Mouse (Mus musculus) midbrain, embryonic 15.5 days (tissue): ENCODE measurements around the gene Lipe. TPM values are rescaled to one million over a fixed set of nuclear protein-coding genes. Genes with fewer than 3 reads are reported as not detected.
"Not testable (repeated sequence)": the region's sequence is repeated elsewhere in the genome, so short reads cannot be mapped to it uniquely, and the experiment has no call there.

Experiments used
- ATAC-seq: fragments of 200-750 bp; cut with Nextera tagmentation; replicated peaks from 2 replicates; pipeline ENCODE4 v1.8.0; 2017; ENCODE audit warnings: moderate TSS enrichment
- H3K27ac ChIP-seq: fragments of 300-500 bp; sonication (generic); 2 replicates; pipeline ENCODE4 v1.5.1; 2015; ENCODE audit warnings: mild to moderate bottlenecking, inconsistent platforms
- H3K27me3 ChIP-seq: fragments of 300-500 bp; sonication (generic); replicated peaks from 2 replicates; pipeline ENCODE4 v1.6.1; 2015; ENCODE audit warnings: inconsistent platforms
- H3K36me3 ChIP-seq: fragments of 300-500 bp; sonication (generic); replicated peaks from 2 replicates; pipeline ENCODE4 v1.6.1; 2015; ENCODE audit warnings: inconsistent platforms
- H3K4me1 ChIP-seq: fragments of 300-500 bp; sonication (generic); 2 replicates; pipeline ENCODE4 v1.6.1; 2015; ENCODE audit warnings: inconsistent platforms
- H3K4me2 ChIP-seq: fragments of 300-500 bp; sonication (generic); 2 replicates; pipeline ENCODE4 v1.6.1; 2015; ENCODE audit warnings: inconsistent platforms, mild to moderate bottlenecking, moderate library complexity
- H3K4me3 ChIP-seq: fragments of 300-500 bp; sonication (generic); 2 replicates; pipeline ENCODE4 v1.5.1; 2015; ENCODE audit warnings: mild to moderate bottlenecking, inconsistent platforms
- H3K9ac ChIP-seq: fragments of 300-500 bp; sonication (generic); 2 replicates; pipeline ENCODE4 v1.6.1; 2015; ENCODE audit warnings: mild to moderate bottlenecking, inconsistent platforms
- H3K9me3 ChIP-seq: fragments of 300-500 bp; sonication (generic); 2 replicates; pipeline ENCODE4 v1.6.1; 2016; ENCODE audit warnings: inconsistent platforms
- WGBS: fragments of 180-500 bp; shearing (Covaris S2); methylation state at CpG from one replicate; pipeline ENCODE4 v1.1.7; 2015; ENCODE audit warnings: mixed read lengths; 5-methylcytosine and 5-hydroxymethylcytosine counted together
- polyA plus RNA-seq: library from polyadenylated mRNA; unstranded; fragments of >200 nt; fragmentation: Nextera tagmentation; extraction: Ambion mirVana; gene quantifications from 2 replicates; pipeline ENCODE4 v1.2.1, GENCODE M21; 2015

Lipe gene
- polyA plus RNA-seq, 1 experiment from 2014 or later, result 10.5 TPM

DNA sequence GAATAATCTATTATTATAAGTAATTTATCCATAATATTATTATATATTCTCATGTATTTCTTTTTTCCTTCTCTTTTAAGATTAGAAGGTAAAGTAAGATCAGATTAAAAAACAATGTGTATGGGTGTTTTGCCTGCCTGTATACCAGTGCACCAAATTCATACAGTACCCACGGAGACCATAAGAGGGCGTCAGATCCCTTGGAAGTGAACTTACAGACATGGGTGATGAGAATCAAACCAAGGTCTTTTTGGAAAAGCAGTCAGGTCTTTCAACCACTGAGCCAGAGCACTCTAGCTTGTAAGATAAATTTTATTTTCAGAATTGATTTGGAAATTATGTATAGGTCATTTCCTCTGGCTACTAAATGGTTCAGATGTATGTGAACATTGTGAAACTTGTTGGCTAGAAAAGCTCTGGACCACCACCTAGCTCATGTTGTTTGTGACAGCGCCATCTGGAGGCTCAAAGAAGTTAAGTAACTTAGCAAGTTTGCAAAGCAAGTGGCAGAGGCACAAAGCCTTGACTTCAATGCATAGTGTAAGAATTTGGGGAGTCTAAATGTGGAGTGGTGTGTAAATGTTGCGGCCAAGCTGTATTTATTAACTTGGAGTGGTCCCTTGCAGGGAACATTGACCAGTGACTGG, 10.7 kb upstream of the Lipe start:
- H3K27ac ChIP-seq, result no peak overlapping the region
- H3K4me1 ChIP-seq, result no peaks in the 10 kb centered on the region
- H3K36me3 ChIP-seq, result no peaks in the 10 kb centered on the region
- no peak overlapping the region for H3K9ac ChIP-seq
- H3K4me3 ChIP-seq, result no peak overlapping the region
- no peak overlapping the region for H3K4me2 ChIP-seq
- WGBS, result 46% methylated on average over 4 of the region's 4 CpGs
- ATAC-seq, result no peak
- no peaks in the 10 kb centered on the region for H3K9me3 ChIP-seq
- no peaks in the 10 kb centered on the region for H3K27me3 ChIP-seq

DNA sequence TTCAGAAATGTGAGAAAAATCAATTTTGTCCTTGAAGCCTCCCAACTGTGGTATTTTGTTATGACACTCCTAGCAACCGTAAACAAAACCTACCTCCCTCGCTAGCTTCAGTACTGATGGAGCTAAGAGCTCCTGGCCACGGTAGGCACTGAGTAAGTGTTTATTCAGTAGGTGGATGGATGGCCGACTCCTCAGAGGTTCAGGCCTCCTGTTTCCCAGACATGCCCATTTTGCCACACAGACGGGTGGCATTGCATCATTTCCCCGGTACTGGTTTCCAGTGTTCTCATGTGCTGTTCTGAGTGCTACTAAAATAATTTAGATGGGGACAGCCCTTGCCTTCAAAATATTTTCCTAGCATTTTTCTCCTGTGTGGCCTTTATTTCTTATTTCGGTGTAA, 8.0 kb upstream of the Lipe start:
- no peak overlapping the region for H3K9ac ChIP-seq
- H3K4me2 ChIP-seq, result no peak overlapping the region
- no peaks in the 10 kb centered on the region for H3K9me3 ChIP-seq
- no peaks in the 10 kb centered on the region for H3K4me1 ChIP-seq
- H3K36me3 ChIP-seq, result no peaks in the 10 kb centered on the region
- 90% methylated on average over 7 of the region's 7 CpGs for WGBS
- no peak overlapping the region for H3K4me3 ChIP-seq
- H3K27ac ChIP-seq, result no peak overlapping the region
- no peaks in the 10 kb centered on the region for H3K27me3 ChIP-seq
- ATAC-seq, result no peak

DNA sequence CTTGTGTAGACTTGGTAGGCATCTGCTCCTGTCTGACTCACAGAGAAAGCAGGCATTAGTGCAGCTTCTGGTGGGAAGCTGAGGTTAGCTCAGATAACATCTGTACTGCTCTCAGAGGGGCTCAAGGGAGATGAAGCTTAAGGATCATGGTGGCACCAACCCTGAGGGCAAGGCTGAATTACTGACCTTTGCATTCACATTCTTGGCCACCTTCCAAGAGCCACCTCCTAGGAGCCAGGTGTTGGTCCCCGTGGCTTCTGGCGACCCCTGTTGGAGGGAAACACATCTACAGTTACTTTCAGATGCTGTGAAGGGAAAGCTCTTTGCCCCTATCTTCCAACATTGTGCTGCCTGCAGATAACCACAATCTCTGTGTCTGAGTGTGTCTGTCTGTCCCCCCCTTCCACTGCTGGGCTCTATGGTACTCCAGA, 4.2 kb upstream of the Lipe start:
- no peaks in the 10 kb centered on the region for H3K36me3 ChIP-seq
- no peak overlapping the region for H3K27ac ChIP-seq
- WGBS, result 0% methylated on average over 2 of the region's 2 CpGs
- no peak overlapping the region for H3K9ac ChIP-seq
- no peak overlapping the region for H3K4me2 ChIP-seq
- no peaks in the 10 kb centered on the region for H3K27me3 ChIP-seq
- no peaks in the 10 kb centered on the region for H3K9me3 ChIP-seq
- H3K4me3 ChIP-seq, result no peak overlapping the region
- no peak for ATAC-seq
- no peaks in the 10 kb centered on the region for H3K4me1 ChIP-seq

DNA sequence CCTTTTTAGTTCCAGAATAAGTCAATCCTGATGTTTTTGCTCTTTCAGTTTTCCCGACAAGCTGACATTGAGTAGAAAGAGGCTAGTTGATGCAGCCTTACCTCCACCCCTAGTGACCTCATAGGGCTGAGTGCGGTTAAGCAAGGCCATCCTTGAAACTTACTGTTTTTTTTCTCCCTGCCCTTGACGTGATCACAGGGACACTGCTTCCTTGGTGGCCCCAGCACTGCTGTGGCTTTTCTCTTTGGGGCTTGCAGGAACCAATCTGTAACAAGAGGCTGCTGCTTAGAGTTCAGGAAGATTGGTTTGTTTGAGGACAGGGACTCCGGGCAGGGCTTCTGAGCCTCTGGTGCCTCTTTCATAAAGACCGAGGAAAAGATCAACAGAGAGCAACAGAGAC, 3.5 kb upstream of the Lipe start:
- H3K4me1 ChIP-seq, result no peaks in the 10 kb centered on the region
- no peaks in the 10 kb centered on the region for H3K27me3 ChIP-seq
- no peak overlapping the region for H3K4me3 ChIP-seq
- 24% methylated on average over 5 of the region's 5 CpGs for WGBS
- H3K4me2 ChIP-seq, result no peak overlapping the region
- H3K27ac ChIP-seq, result no peak overlapping the region
- no peaks in the 10 kb centered on the region for H3K36me3 ChIP-seq
- no peaks in the 10 kb centered on the region for H3K9me3 ChIP-seq
- H3K9ac ChIP-seq, result no peak overlapping the region
- no peak for ATAC-seq

DNA sequence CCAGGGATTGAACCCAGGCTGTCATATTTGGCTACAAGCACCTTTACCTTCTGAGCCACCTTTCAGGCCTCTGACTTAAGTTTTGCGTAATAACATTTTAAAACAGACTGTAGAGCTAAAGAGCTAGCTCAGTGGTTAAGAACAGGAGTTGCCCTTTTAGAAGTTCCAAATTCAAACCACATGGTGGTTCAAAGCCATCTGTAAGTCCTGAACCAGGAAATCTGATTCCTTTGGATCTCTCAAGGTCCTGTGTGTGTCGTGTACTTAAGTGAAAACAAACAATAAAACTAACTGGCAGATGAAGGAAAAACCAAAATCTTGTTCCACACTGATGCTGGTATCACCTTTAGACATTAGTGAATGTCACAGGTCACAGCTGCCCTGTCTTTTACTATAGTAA, 3.0 kb upstream of the Lipe start:
- Histone ChIP-seq H3K4me1 (peaks cover 3% of the 10 kb centered on the region), H3K9ac (no peak overlapping the region), H3K4me3 (no peak overlapping the region), H3K36me3 (no peaks in the 10 kb centered on the region), H3K27me3 (no peaks in the 10 kb centered on the region), H3K9me3 (no peaks in the 10 kb centered on the region), H3K4me2 (no peak overlapping the region), H3K27ac (no peak overlapping the region)
- 63% methylated on average over 2 of the region's 2 CpGs for WGBS
- no peak for ATAC-seq

DNA sequence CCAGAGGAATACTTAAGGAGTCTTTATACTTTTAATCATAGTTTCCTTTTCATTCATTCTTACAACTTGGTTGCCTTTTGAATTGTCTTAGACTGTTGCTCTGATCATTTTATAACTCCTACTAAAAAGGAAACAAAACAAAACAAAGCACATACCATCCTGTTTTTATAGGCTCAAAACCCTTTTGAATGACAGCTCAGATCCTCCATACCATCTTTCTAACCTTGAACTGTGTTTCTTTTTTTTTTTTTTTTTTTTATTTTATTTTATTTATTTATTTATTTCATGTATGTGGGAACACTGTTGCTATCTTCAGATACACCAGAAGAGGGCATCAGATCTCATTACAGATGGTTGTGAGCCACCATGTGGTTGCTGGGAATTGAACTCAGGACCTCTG, 518 bp upstream of the Lipe start:
- not testable (repeated sequence) for ATAC-seq, H3K27me3 ChIP-seq, H3K4me2 ChIP-seq, H3K9ac ChIP-seq, H3K4me3 ChIP-seq, H3K27ac ChIP-seq, H3K9me3 ChIP-seq, H3K36me3 ChIP-seq
- H3K4me1 ChIP-seq, result peaks cover 17% of the 10 kb centered on the region

DNA sequence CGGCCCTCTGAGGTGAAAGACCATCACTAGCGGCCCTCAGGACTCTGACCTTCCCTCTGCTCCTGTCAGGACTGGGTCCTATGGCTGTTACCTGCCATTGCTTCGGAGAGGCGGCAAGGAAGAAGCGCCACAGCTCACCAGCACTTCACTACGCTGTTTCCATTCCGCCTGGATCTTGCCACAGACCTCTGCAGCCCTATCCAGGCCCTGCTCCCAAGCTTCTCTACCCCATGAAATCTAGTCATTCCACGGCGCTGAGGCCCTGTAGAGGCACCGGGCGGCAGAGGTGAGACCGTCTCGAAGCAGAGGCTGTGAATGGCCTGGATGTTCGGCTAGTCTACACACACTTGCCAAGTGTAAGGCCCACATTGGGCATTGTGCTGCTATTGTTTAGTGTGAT, 1.9 kb downstream of the Lipe start:
- H3K27me3 ChIP-seq, result no peaks in the 10 kb centered on the region
- H3K27ac ChIP-seq, result peak overlapping the region; percentile 79
- peaks cover 31% of the 10 kb centered on the region for H3K4me1 ChIP-seq
- no peaks in the 10 kb centered on the region for H3K36me3 ChIP-seq
- H3K9me3 ChIP-seq, result no peaks in the 10 kb centered on the region
- H3K9ac ChIP-seq, result peak overlapping the region; percentile 25; the same call in 1 of the 2 replicates
- ATAC-seq, result peak; percentile 3
- 89% methylated on average over 14 of the region's 14 CpGs for WGBS
- peak overlapping the region; percentile 69 for H3K4me2 ChIP-seq
- peak overlapping the region; percentile 60 for H3K4me3 ChIP-seq

DNA sequence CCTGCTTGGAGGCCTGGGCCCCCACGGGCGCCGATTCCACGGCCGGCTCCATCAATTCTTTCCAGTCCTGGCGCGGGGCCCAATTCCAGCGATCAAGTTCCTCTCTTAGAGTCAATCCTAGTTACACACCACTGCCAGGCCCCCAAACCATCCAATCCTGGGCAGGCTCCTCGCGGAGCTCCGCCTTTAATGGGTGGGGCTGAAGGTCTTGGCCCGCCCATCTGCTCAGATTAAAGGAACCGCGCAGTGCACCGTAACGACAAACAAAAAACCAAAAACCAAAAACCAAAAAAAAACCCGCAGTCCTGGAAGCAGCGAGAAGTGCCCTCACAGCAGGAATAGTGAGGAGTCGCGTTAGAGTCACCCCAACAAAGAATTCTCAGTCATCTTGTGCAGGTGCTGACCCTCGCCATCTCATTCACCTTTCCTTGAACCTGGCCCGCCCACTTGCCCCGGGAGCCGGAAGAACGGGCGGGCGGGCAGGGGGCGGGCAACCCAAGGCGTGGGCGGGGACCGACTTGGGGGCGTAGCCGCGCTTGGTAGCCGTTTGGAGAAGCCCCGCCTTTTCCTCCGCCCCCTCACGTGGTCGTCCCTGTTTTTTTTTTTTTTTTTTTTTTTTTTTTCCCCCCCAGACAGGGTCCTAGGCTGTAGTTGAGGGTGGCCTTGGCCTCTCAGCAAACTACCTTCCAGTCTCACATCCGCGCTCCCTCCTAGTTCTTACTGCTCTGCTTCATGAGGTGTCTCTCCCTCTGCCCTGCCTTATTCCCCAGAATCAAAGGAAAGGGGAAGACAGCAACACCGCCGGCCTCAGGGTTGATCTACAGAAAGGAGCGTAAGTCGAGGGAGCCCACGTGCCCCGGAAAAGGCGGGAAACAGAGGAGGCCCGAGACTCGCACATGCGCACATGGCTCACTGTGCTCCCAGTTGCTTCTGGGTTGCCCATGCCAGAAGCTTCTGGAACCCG, 2.7 kb downstream of the Lipe start:
- Histone ChIP-seq H3K36me3 (no peaks in the 10 kb centered on the region), H3K27me3 (no peaks in the 10 kb centered on the region), H3K4me2 (peak overlapping the region; percentile 69), H3K27ac (peak overlapping the region; percentile 79), H3K4me3 (peak overlapping the region; percentile 60), H3K4me1 (peaks cover 35% of the 10 kb centered on the region), H3K9me3 (no peaks in the 10 kb centered on the region), H3K9ac (peak overlapping the region; percentile 57)
- peak; percentile 97 for ATAC-seq
- WGBS, result 4% methylated on average over 50 of the region's 52 CpGs

DNA sequence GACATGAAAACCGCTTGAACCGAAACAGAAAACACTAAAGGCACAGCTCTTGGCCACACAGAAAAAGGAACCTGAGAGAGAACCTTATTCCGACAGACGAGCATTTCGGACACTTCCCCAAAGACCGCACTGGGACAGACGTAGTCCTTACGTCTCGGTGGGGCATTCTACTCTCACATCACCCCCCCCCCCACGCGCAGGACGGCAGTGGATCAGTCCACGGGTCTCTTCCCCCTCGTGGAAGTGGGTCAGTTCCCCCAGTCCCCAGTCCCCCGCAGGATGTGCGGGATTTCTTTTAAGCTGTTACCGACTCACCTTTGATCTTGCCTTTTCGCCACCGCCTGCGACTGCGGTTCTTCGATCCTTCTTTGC, 3.3 kb downstream of the Lipe start:
- Histone ChIP-seq H3K27me3 (no peaks in the 10 kb centered on the region), H3K4me3 (peak overlapping the region; percentile 60), H3K36me3 (no peaks in the 10 kb centered on the region), H3K4me2 (peak overlapping the region; percentile 69), H3K27ac (peak overlapping the region; percentile 79), H3K9me3 (no peaks in the 10 kb centered on the region), H3K9ac (peak overlapping the region; percentile 57), H3K4me1 (peaks cover 39% of the 10 kb centered on the region)
- under 1% methylated on average over 22 of the region's 22 CpGs for WGBS
- peak; percentile 71 for ATAC-seq

DNA sequence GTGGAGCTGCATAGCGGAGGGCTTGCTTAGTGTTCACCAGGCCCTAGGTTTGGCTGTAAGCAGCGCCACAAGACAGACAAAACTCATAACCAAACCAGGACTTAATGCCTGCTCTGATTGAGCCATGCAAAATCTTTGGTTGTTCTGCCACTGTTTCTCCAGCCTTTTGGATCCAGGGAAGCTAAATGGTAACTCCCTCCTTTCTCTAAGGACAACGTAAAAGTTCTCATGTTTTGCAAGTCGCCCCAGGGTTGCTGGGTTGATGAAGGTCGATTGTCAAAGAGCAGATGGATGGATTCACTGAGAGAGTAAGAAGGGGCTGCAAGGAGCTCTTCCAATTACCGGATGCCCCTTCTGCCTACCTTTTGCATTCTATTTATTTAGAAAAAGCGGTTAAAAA, 3.8 kb downstream of the Lipe start:
- Histone ChIP-seq H3K9me3 (no peaks in the 10 kb centered on the region), H3K4me1 (peaks cover 43% of the 10 kb centered on the region), H3K36me3 (no peaks in the 10 kb centered on the region), H3K4me2 (peak overlapping the region; percentile 69), H3K27ac (no peak overlapping the region), H3K9ac (peak overlapping the region; percentile 57), H3K4me3 (peak overlapping the region; percentile 60), H3K27me3 (no peaks in the 10 kb centered on the region)
- ATAC-seq, result no peak
- WGBS, result 16% methylated on average over 7 of the region's 7 CpGs

DNA sequence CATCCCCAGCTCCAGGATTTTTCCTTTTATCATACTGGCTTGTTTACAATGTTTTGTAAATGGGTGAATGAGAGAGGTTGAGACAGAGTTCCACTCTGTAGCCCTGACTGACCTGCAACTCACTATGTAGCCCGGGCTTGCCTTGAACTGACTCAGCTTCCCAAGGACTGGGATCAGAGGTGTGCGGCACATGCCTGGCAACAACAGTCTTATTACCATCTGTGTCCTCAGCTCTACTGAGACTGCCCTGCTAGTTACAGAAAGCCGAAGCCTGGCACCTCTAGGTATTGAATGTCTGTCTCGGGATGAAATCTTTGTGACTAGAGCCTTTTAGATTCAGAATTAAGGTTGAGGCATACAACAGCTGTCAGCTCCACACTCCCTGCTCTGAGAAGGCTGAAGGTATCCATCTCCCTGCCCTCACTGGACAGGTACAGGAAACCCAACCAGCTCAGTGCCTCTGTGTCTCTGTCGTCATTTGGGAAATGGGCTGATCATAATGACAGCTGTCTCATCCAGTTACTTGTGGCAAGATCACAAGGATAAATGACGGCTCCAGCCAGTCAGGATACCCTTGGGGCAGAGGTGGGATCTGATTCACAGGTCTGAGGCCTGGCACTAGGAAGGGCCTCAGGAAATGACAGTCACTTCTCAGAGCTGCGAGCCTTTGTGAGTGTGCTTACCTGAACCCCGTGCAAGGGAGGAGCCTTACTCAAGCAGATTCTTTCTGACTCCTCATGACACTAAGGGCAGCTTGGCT, 4.9 kb downstream of the Lipe start:
- 74% methylated on average over 8 of the region's 8 CpGs for WGBS
- no peaks in the 10 kb centered on the region for H3K36me3 ChIP-seq
- H3K4me1 ChIP-seq, result peaks cover 45% of the 10 kb centered on the region
- no peaks in the 10 kb centered on the region for H3K27me3 ChIP-seq
- no peak for ATAC-seq
- peak overlapping the region; percentile 69 for H3K4me2 ChIP-seq
- no peak overlapping the region for H3K27ac ChIP-seq
- H3K9me3 ChIP-seq, result no peaks in the 10 kb centered on the region
- H3K9ac ChIP-seq, result no peak overlapping the region
- H3K4me3 ChIP-seq, result peak overlapping the region; percentile 60; the same call in 1 of the 2 replicates

DNA sequence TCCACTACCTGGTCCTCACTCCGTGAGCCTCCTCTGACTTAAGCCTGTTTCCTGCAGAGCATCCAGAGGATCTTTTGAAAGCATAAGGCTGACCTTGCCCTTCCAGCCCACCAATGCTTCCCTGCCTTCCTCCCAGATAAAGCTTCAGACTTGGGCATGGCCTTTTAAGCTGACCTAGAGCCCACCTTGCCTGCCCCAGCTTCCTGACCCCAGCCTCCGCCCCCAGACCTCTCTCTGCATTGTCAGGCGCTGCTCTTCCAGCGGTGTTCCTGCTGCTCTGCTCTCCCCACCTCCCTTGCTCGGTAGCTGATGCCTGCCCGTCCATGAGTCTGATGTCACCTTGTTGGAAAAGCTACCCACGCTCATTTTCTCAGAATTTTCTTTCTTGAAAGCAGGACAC, 5.7 kb downstream of the Lipe start:
- H3K4me1 ChIP-seq, result peaks cover 45% of the 10 kb centered on the region
- H3K4me3 ChIP-seq, result no peak overlapping the region
- no peak overlapping the region for H3K9ac ChIP-seq
- no peak overlapping the region for H3K27ac ChIP-seq
- no peaks in the 10 kb centered on the region for H3K9me3 ChIP-seq
- H3K36me3 ChIP-seq, result peaks cover 1% of the 10 kb centered on the region
- H3K4me2 ChIP-seq, result no peak overlapping the region
- no peaks in the 10 kb centered on the region for H3K27me3 ChIP-seq
- no peak for ATAC-seq
- 42% methylated on average over 7 of the region's 7 CpGs for WGBS
